Mouse (Mus musculus): Measurements from ENCODE around the gene Catip.
"Not testable (repeated sequence)": the region's sequence is repeated elsewhere in the genome, so short reads cannot be mapped to it uniquely, and the experiment has no call there.

Catip gene

GRCm38 (mm10) chr1:74385531-74385930 is 23.6 kb downstream of the Catip start:
- no peak for DNase-seq

GRCm38 (mm10) chr1:74386363-74386713 is 24.4 kb downstream of the Catip start:
- no peak for DNase-seq

GRCm38 (mm10) chr1:74386714-74387385 is 24.9 kb downstream of the Catip start:
- peak; percentile 94 for DNase-seq

- no peak for DNase-seq
These were observed 25.6 kb downstream of the Catip start for GRCm38 (mm10) chr1:74387386-74387988.

GRCm38 (mm10) chr1:74388398-74388920 is 26.6 kb downstream of the Catip start:
- no peak for DNase-seq

- DNase-seq: no peak
These were observed 28.0 kb downstream of the Catip start for GRCm38 (mm10) chr1:74389831-74390286.

DNA sequence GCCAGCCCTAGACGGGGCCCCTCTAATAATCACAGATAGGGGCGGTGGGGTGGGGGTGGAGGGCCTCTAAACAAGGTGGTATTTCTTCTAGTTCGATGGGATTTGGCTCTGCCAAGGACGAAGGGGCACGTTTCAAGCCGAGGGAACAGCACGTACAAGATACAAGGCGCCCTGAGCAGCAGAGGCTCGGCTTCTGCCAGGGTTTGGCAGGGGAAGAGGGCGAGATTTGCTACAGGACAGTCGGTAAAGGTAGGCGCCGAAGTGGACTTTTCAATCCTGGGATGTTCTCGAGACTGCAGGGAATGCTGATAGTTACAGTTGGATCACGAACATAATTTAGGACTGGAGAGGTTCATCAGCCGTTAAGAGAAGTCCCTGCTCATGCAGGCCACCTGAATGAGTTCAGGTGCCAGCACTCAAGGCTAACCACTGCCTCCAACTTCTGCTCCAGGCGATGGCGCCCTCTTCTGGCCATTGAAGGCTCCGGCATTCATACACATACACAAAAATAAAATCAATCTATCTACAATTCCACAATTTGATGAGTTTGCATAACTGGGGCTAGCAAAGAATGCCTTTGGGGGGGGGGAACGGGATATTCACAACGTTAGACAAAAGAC is 28.5 kb downstream of the Catip start:
- DNase-seq: no peak

DNA sequence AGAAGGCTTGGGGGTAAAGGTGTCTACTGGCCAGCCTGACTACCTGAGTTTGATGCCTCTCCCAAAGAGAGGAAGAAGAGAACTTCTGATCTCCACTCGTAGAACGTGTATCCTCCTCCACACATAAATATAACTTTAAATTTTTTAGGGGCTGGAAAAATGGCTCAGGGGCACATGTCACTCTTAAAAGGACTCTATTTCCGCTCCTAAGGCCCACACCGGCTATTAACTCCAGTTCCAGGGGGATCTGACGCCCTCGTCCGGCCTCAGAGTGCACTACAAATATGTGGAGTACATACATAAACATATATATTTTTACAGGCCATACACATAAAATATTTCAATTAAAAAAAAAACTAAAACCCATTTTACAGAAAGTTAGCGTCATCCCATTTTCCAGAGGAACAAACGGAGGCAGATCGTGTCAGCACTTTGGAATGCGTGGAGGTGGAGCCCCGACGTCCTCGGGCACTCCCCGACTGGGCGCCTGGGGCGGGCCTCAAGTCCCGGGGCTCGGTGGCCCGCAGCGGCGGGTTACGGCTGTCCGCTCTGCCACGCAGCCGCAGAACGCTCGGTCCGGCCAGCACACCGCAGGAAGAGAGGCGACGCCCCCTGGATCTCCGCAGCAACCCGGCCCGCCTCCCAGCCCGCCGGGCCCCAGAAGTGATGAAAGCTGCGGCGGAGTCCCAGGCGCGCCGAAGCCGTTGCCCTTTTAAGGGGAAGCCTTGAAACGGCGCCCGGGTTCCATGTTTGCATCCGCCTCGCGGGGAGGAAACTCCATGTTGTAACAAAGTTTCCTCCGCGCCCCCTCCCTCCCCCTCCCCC is 29.2 kb downstream of the Catip start, which contains the start of gene Ctdsp1:
Ctdsp1 (plus strand) TSS at position 586 of the 825 bp plus-strand sequence.
- peak; percentile 96 for DNase-seq

DNA sequence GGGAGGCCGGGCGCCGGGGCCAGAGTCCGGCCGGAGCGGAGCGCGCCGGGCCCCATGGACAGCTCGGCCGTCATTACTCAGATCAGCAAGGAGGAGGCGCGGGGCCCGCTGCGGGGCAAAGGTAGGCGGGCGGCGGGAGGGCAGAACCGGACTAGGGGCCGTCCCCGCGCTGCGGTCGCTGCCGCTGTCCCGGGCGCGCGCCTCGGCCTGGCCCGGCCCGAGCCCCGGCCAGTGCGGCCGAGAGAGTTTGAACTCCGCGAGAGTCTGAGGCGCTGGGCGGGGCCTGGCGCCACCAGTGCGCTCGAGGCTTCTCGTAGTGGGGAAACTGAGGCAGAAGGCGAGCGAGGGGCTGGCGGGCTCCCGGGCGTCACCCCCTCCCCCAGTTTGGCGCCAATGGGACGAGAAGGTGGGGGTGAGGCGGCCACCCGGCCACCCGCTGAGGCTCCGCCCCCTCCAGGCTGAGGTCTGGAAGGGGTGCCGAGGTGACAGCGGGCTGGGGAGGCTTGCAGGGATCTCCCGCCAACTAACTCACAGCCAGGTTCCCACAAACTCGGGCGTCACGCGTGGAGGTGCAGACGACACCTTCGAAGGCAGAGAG is 30.0 kb downstream of the Catip start:
- no peak for DNase-seq

GRCm38 (mm10) chr1:74392446-74392994 is 30.6 kb downstream of the Catip start:
- DNase-seq: no peak

DNA sequence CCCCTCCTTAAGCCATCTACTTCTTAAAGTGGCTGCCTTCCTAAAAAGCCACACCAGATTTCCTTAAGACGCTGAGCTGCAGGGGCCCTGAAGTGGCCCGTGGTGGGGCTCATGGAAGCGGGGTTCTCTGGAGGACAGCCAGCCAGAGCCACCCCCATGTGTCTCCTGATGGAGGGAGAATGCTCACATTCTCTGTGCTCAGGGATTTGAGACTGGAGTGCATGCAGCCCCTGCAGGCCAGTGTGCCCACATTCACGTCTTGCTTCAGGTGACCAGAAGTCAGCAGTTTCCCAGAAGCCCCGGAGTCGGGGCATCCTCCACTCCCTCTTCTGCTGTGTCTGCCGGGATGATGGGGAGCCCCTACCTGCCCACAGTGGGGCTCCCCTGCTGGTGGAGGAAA is 31.1 kb downstream of the Catip start:
- DNase-seq: no peak

- no peak for DNase-seq
These were observed 31.8 kb downstream of the Catip start for GRCm38 (mm10) chr1:74393697-74394096.

DNA sequence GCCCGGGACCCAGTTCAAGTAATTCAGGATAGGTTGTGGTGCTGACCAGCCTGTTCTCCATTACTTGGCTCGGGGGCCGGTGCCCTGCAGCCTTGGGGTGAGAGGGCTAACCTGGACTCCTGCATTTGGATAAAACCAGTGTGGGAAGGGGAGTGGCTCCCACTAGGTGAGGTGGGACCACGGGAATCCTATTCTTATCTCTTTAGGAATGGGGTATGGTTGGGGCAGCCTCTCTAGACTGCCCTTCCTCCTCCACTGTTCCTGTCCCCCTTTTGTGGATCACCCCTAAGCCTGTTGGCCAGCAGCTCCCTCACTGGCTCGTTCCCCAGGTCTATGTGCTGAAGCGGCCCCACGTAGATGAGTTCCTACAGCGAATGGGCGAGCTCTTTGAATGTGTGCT is 32.4 kb downstream of the Catip start:
- no peak for DNase-seq

DNA sequence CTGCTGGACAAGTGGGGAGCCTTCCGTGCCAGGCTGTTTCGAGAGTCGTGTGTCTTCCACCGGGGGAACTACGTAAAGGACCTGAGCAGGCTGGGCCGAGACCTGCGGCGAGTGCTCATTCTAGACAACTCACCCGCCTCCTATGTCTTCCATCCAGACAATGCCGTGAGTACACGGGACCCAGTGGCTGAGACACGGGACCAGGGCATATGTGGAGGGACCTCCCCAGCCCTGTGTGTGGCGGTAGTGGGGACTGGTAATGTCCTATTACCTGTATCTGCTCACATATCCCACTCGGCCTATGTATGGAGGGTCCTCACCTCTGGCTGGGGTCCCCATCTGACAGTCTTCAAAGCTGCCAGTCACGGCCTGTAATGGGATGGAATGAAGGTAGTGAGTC is 33.0 kb downstream of the Catip start:
- no peak for DNase-seq

GRCm38 (mm10) chr1:74395290-74395689 is 33.4 kb downstream of the Catip start:
- no peak for DNase-seq

- DNase-seq: not testable (repeated sequence)
These were observed 34.7 kb downstream of the Catip start for GRCm38 (mm10) chr1:74396456-74397222.

- peak; percentile 96 for DNase-seq
These were observed 35.5 kb downstream of the Catip start for GRCm38 (mm10) chr1:74397268-74397918.

- no peak for DNase-seq
These were observed 36.1 kb downstream of the Catip start for GRCm38 (mm10) chr1:74397919-74398451.

DNA sequence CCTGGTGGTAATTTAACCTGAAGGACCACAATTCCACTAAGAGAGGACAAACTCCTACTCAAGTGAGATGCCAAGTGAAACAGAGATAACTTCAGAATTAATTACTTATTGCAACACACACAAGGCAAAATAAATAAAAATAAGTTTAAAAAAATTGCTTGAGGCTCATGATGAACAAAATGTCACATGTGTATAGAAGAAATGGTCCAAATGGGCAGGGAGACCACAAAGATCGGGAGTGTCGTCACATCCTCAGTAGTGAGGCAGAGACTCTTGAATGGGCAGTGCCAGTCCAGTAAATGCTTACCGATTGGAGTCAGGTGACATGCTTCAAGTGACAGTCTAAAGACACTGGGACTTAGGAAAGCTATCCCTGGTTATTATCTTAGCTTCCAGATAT is 38.6 kb downstream of the Catip start:
- no peak for DNase-seq

DNA sequence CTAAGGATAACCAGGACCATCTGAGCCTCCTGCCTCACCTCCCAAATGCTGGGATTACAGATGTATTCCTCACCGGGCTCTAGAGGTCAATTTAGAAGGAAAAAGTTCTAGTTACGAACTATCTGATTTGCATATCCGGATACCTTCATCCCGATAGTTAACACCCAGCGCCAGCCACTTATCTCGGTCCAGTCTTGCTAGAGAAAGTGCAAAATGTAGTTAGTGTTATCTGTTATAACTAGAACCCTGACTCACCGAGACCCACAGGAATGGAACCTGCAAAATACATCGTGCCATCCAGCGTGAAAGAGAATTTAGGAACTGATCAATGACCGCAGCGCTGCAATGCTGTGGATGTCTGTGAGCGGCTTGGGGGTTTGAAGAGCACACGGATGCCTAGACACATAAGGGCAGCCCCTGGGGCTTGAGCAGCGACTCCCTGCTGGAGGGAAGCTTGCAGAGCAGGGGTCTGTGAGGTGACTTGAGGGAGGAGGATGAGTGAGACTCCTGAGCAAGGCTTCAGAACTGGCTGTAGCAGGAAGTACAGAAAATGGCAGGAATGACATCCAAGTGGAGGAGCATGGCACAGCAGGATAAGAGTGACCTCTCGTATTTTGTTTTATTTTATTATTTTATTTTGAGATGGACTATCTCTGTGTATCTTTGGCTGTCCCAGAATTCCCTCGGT is 39.3 kb downstream of the Catip start:
- DNase-seq: no peak

Data from layer of hippocampus, adult 9-11 months (tissue).